Mouse (Mus musculus) erythroblast, embryonic 14.5 days (primary cell): ENCODE results near the gene Zfp827.

Experiments
- GATA1 ChIP-seq: IDR thresholded peaks from 2 replicates; pipeline ENCODE4 v1.6.1; 2012; ENCODE audit warnings: low read length, inconsistent platforms, mixed read lengths
- TAL1 ChIP-seq: IDR thresholded peaks from 3 replicates; pipeline ENCODE4 v1.6.1; 2012; ENCODE audit warnings: low read length, inconsistent platforms, mixed read lengths

DNA sequence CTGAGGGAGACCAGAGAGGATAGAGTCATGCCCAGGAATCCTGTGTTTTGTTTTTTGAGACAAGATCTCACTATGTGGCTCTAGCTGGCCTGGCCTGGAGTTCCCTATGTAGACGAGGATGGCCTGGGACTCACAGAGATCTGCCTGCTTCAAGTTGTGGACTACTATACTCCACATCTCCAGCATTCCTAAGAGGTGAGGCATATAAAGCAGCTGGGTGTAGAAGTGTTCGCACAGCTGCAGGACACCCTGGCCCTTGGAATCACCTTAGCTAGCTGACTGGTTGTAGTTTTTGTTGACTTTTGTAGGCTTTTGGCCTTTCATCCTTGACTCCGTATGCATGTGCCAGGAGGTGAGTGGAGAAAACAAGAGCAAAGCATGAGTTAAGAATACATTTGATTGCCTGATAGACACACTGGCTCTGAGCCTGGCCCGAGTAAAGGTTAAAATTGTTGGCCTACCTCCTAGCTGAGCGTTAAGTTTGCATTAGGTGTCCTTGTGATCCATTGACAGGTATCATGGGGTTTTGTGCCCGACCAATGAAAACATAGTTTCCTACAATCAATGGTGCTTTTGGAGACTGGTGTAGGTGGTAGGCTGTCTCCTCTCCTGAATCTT, 20.3 kb downstream of the Zfp827 start:
- TF ChIP-seq GATA1 (no peak), TAL1 (no peak)
